Mouse (Mus musculus): ENCODE measurements around the gene Tceal3. TPM values are rescaled to one million over a fixed set of nuclear protein-coding genes. Genes with fewer than 3 reads are reported as not detected.

The Tceal3 gene
- polyA plus RNA-seq, 1 experiment from 2014 or later: 9.9 TPM

Other genes starting within 250 kb of the Tceal3 start
- gene Kir3dl1, start 72.8 kb upstream of the Tceal3 start, polyA plus RNA-seq (2014; fragmentation: Nextera tagmentation; extraction: Ambion mirVana): not detected in 2 replicates
- gene Kir3dl2, start 46.8 kb upstream of the Tceal3 start, polyA plus RNA-seq (2014; fragmentation: Nextera tagmentation; extraction: Ambion mirVana): not detected in 2 replicates
- gene Tceal1, start 117.1 kb downstream of the Tceal3 start, polyA plus RNA-seq (2014; fragmentation: Nextera tagmentation; extraction: Ambion mirVana): 11.4 and 14.5 TPM in 2 replicates
- 669 and 699 TPM in 2 replicates for gene Morf4l2, start 152.8 kb downstream of the Tceal3 start, polyA plus RNA-seq (2014; fragmentation: Nextera tagmentation; extraction: Ambion mirVana)
- gene Glra4, start 189.3 kb downstream of the Tceal3 start, polyA plus RNA-seq (2014; fragmentation: Nextera tagmentation; extraction: Ambion mirVana): 0.10 TPM in 1 of 2 replicates, not detected in the other
- gene Plp1, start 231.8 kb downstream of the Tceal3 start, polyA plus RNA-seq (2014; fragmentation: Nextera tagmentation; extraction: Ambion mirVana): 12.8 and 14.0 TPM in 2 replicates

All from midbrain, embryonic 11.5 days (tissue).